Mouse (Mus musculus): Measurements from ENCODE around the gene Gm4881. TPM values are rescaled to one million over a fixed set of nuclear protein-coding genes. Genes with fewer than 3 reads are reported as not detected.

The Gm4881 gene
- polyA plus RNA-seq, 1 experiment from 2014 or later = not detected

- peaks cover 12% of the 10 kb centered on the region for H3K36me3 ChIP-seq (replicated peaks; ENCODE audit: insufficient read depth, low read length)
- TF ChIP-seq CTCF (IDR thresholded peaks at IDR 0.05; ENCODE audit: low read depth) (no peak), EP300 (IDR thresholded peaks at IDR 0.05; ENCODE audit: low read depth) (no peak)
Measured at GRCm38 (mm10) chr7:24903444-24903825, 40.9 kb downstream of the Gm4881 start.

GRCm38 (mm10) chr7:24902630-24903443, 41.5 kb downstream of the Gm4881 start, which contains the start of gene Arhgef1:
Gene Arhgef1 (plus strand): TSS chr7:24902912.
- WGBS (ENCODE audit: insufficient replicate concordance) = 6% methylated on average over 52 of the region's 68 CpGs
- Histone ChIP-seq H3K27me3 (ENCODE audit: insufficient read depth, low read length) (no peaks in the 10 kb centered on the region), H3K27ac (ENCODE audit: low read depth) (peak within 1 kb of the TSS; percentile 95), H3K4me3 (ENCODE audit: low read depth, low read length) (peak within 1 kb of the TSS; percentile 70), H3K4me1 (ENCODE audit: insufficient read depth) (peaks cover 35% of the 10 kb centered on the region), H3K36me3 (replicated peaks; ENCODE audit: insufficient read depth, low read length) (peaks cover 6% of the 10 kb centered on the region; the same call in 1 of the 2 replicates), H3K9ac (replicated peaks) (peak within 1 kb of the TSS; percentile 79), H3K9me3 (ENCODE audit: low read length) (no peaks in the 10 kb centered on the region), H3K4me2 (ENCODE audit: low read depth, low read length) (peak within 1 kb of the TSS; percentile 97)
- TF ChIP-seq CTCF (IDR thresholded peaks at IDR 0.05; ENCODE audit: low read depth) (no peak), EP300 (IDR thresholded peaks at IDR 0.05; ENCODE audit: low read depth) (no peak)
- DNase-seq = peak; percentile 80
- peak; percentile 37 for ATAC-seq

More at GRCm38 (mm10) chr7:24903444-24903825, 40.9 kb downstream of the Gm4881 start:
- Histone ChIP-seq H3K4me2 (ENCODE audit: low read depth, low read length) (peak overlapping the region; percentile 97), H3K4me3 (ENCODE audit: low read depth, low read length) (peak overlapping the region; percentile 70), H3K9ac (replicated peaks) (peak overlapping the region; percentile 79), H3K9me3 (ENCODE audit: low read length) (no peaks in the 10 kb centered on the region), H3K4me1 (ENCODE audit: insufficient read depth) (peaks cover 35% of the 10 kb centered on the region), H3K27me3 (ENCODE audit: insufficient read depth, low read length) (no peaks in the 10 kb centered on the region), H3K27ac (ENCODE audit: low read depth) (peak overlapping the region; percentile 95)
- ATAC-seq (no peak), DNase-seq (no peak)
- 5% methylated on average over 10 of the region's 10 CpGs for WGBS (ENCODE audit: insufficient replicate concordance)

- 30% methylated on average over 2 of the region's 2 CpGs for WGBS (ENCODE audit: insufficient replicate concordance)
- DNase-seq (no peak), ATAC-seq (no peak)
- peak overlapping the region; percentile 70 for H3K4me3 ChIP-seq (ENCODE audit: low read depth, low read length)
- H3K4me2 ChIP-seq (ENCODE audit: low read depth, low read length) = peak overlapping the region; percentile 97
- H3K27me3 ChIP-seq (ENCODE audit: insufficient read depth, low read length) = no peaks in the 10 kb centered on the region
- TF ChIP-seq EP300 (IDR thresholded peaks at IDR 0.05; ENCODE audit: low read depth) = no peak
- TF ChIP-seq CTCF (IDR thresholded peaks at IDR 0.05; ENCODE audit: low read depth) = no peak
- H3K9me3 ChIP-seq (ENCODE audit: low read length) = no peaks in the 10 kb centered on the region
- peak overlapping the region; percentile 79 for H3K9ac ChIP-seq (replicated peaks)
- peaks cover 35% of the 10 kb centered on the region for H3K4me1 ChIP-seq (ENCODE audit: insufficient read depth)
- H3K36me3 ChIP-seq (replicated peaks; ENCODE audit: insufficient read depth, low read length) = 0 out of 2 replicates have a peak, but pooled peaks cover 4% of the 10 kb centered on the region
- peak overlapping the region; percentile 95 for H3K27ac ChIP-seq (ENCODE audit: low read depth)
Measured at GRCm38 (mm10) chr7:24902264-24902629, 42.0 kb downstream of the Gm4881 start.

- Histone ChIP-seq H3K9me3 (ENCODE audit: low read length) (no peaks in the 10 kb centered on the region), H3K9ac (replicated peaks) (peak overlapping the region; percentile 79; the same call in 1 of the 2 replicates), H3K27me3 (ENCODE audit: insufficient read depth, low read length) (no peaks in the 10 kb centered on the region), H3K4me3 (ENCODE audit: low read depth, low read length) (0 out of 2 replicates have a peak overlapping the region, but pooled peaks have one; percentile 10), H3K4me2 (ENCODE audit: low read depth, low read length) (peak overlapping the region; percentile 97), H3K27ac (ENCODE audit: low read depth) (peak overlapping the region; percentile 95), H3K4me1 (ENCODE audit: insufficient read depth) (peaks cover 31% of the 10 kb centered on the region), H3K36me3 (replicated peaks; ENCODE audit: insufficient read depth, low read length) (0 out of 2 replicates have a peak, but pooled peaks cover 4% of the 10 kb centered on the region)
- ATAC-seq = no peak
- TF ChIP-seq EP300 (IDR thresholded peaks at IDR 0.05; ENCODE audit: low read depth) (no peak), CTCF (IDR thresholded peaks at IDR 0.05; ENCODE audit: low read depth) (no peak)
- 8% methylated on average over 1 of the region's 1 CpGs for WGBS (ENCODE audit: insufficient replicate concordance)
- DNase-seq = no peak
Measured at GRCm38 (mm10) chr7:24901842-24902241, 42.5 kb downstream of the Gm4881 start.

GRCm38 (mm10) chr7:24901114-24901513, 43.2 kb downstream of the Gm4881 start:
- no peak for DNase-seq
- Histone ChIP-seq H3K27ac (ENCODE audit: low read depth) (peak overlapping the region; percentile 49; the same call in 1 of the 2 replicates), H3K4me1 (ENCODE audit: insufficient read depth) (peaks cover 24% of the 10 kb centered on the region)

GRCm38 (mm10) chr7:24897959-24898358, 46.3 kb downstream of the Gm4881 start:
- TF ChIP-seq EP300 (IDR thresholded peaks at IDR 0.05; ENCODE audit: low read depth) (no peak), CTCF (IDR thresholded peaks at IDR 0.05; ENCODE audit: low read depth) (no peak)
- H3K36me3 ChIP-seq (replicated peaks; ENCODE audit: insufficient read depth, low read length) = no peaks in the 10 kb centered on the region
- no peaks in the 10 kb centered on the region for H3K9me3 ChIP-seq (ENCODE audit: low read length)
- 0 out of 2 replicates have a peak overlapping the region, but pooled peaks have one; percentile 4 for H3K9ac ChIP-seq (replicated peaks)
- peaks cover 9% of the 10 kb centered on the region for H3K4me1 ChIP-seq (ENCODE audit: insufficient read depth)
- H3K4me3 ChIP-seq (ENCODE audit: low read depth, low read length) = peak overlapping the region; percentile 29
- 0 out of 2 replicates have a peak overlapping the region, but pooled peaks have one; percentile 8 for H3K27ac ChIP-seq (ENCODE audit: low read depth)
- H3K27me3 ChIP-seq (ENCODE audit: insufficient read depth, low read length) = no peaks in the 10 kb centered on the region
- DNase-seq (no peak), ATAC-seq (no peak)
- WGBS (ENCODE audit: insufficient replicate concordance) = 67% methylated on average over 5 of the region's 5 CpGs
- H3K4me2 ChIP-seq (ENCODE audit: low read depth, low read length) = peak overlapping the region; percentile 0; the same call in 1 of the 2 replicates

More at GRCm38 (mm10) chr7:24901114-24901513, 43.2 kb downstream of the Gm4881 start:
- no peak for TF ChIP-seq EP300 (IDR thresholded peaks at IDR 0.05; ENCODE audit: low read depth)
- no peak for TF ChIP-seq CTCF (IDR thresholded peaks at IDR 0.05; ENCODE audit: low read depth)
- Histone ChIP-seq H3K36me3 (replicated peaks; ENCODE audit: insufficient read depth, low read length) (0 out of 2 replicates have a peak, but pooled peaks cover 4% of the 10 kb centered on the region), H3K27me3 (ENCODE audit: insufficient read depth, low read length) (no peaks in the 10 kb centered on the region), H3K9me3 (ENCODE audit: low read length) (no peaks in the 10 kb centered on the region), H3K4me2 (ENCODE audit: low read depth, low read length) (no peak overlapping the region), H3K4me3 (ENCODE audit: low read depth, low read length) (no peak overlapping the region), H3K9ac (replicated peaks) (no peak overlapping the region)
- 37% methylated on average over 6 of the region's 6 CpGs for WGBS (ENCODE audit: insufficient replicate concordance)
- no peak for ATAC-seq

Measured in liver, postnatal 0 days (tissue).